Mouse (Mus musculus) heart, adult 8-10 months (tissue): ENCODE data around the gene Prr7. TPM values are rescaled to one million over a fixed set of nuclear protein-coding genes. Genes with fewer than 3 reads are reported as not detected.

ENCODE experiments used
- DNase-seq: peaks from one replicate; pipeline ENCODE4 v3.0.0; 2022; ENCODE audit warnings: low spot score
- total RNA-seq, 4 experiments: library from RNA; stranded (reverse); gene quantifications; 2 replicates each; pipeline ENCODE4 v1.2.4; 2022

Gene Prr7
- total RNA-seq, 4 experiments from 2014 or later = 0.44 to 1.2 (median 0.65) TPM

- no peak for DNase-seq
Observed at GRCm38 (mm10) chr13:55476256-55476655, 12.2 kb downstream of the Prr7 start.

DNA sequence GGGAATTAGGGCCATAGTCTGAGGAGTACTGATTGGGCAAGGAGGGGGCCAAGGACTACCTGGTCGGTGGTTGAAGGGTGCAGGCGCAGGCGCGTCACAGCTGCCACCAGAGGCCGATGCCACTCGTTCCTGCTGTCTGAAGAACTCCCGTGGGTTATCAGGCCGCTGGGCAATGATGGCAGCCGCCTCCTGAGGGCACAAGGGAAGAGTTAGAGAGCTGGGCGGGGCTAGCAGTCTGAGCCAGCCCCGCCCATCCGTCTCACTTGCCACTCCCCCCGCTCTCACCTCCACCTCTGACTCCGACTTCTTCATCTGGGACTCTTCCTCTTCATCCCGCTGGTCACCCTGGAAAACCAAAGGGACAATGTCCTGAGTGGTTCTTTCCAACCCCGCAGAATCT lies 13.4 kb downstream of the Prr7 start:
- DNase-seq = no peak

GRCm38 (mm10) chr13:55478036-55478435 lies 14.0 kb downstream of the Prr7 start:
- no peak for DNase-seq

DNA sequence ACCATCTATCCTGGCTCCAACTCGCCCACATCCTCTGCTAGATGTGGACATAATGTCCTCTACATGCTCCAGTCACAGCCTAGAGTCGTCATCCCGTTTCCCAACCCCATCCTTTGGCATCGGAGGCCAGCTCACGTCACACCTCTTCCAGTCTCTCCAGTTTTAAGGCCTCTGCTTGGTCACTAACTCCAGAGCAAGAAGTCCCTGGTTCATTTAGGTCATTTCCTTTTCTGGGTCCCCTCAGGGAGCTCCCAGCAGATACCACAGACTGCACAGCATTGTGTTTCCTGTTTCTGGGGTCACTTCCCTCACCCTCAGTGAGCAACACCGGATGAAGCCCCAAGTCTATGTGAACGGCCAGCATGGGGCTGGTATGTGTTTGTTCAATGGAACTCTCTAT lies 14.9 kb downstream of the Prr7 start:
- no peak for DNase-seq

- no peak for DNase-seq
Observed at GRCm38 (mm10) chr13:55479929-55480328, 15.9 kb downstream of the Prr7 start.

DNA sequence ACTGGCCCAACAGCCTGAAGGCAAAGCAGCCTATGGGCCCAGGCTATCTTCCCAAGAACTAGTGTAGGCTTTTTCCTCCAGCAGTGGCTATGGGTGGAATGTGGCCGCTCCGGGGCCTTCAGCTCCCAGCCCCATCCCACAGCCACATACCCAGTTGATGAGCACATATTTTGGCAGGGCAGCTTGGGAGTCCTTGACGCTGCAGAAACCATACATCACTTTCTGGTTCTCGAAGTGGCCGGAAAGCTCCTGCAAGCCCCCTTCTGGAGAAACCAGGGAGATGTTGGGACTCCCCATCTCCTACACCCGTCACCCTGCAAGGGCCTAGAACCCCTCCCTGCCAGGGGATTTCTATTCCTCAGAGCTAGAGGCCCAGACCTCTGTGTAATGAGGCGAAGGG lies 18.5 kb downstream of the Prr7 start:
- DNase-seq = no peak

GRCm38 (mm10) chr13:55483071-55483470 lies 19.0 kb downstream of the Prr7 start:
- DNase-seq = no peak

GRCm38 (mm10) chr13:55483593-55483992 lies 19.5 kb downstream of the Prr7 start:
- no peak for DNase-seq

GRCm38 (mm10) chr13:55484520-55485088 lies 20.5 kb downstream of the Prr7 start:
- no peak for DNase-seq

GRCm38 (mm10) chr13:55486029-55486794 lies 22.1 kb downstream of the Prr7 start:
- no peak for DNase-seq

- no peak for DNase-seq
Observed at GRCm38 (mm10) chr13:55486916-55487577, 23.0 kb downstream of the Prr7 start.

DNA sequence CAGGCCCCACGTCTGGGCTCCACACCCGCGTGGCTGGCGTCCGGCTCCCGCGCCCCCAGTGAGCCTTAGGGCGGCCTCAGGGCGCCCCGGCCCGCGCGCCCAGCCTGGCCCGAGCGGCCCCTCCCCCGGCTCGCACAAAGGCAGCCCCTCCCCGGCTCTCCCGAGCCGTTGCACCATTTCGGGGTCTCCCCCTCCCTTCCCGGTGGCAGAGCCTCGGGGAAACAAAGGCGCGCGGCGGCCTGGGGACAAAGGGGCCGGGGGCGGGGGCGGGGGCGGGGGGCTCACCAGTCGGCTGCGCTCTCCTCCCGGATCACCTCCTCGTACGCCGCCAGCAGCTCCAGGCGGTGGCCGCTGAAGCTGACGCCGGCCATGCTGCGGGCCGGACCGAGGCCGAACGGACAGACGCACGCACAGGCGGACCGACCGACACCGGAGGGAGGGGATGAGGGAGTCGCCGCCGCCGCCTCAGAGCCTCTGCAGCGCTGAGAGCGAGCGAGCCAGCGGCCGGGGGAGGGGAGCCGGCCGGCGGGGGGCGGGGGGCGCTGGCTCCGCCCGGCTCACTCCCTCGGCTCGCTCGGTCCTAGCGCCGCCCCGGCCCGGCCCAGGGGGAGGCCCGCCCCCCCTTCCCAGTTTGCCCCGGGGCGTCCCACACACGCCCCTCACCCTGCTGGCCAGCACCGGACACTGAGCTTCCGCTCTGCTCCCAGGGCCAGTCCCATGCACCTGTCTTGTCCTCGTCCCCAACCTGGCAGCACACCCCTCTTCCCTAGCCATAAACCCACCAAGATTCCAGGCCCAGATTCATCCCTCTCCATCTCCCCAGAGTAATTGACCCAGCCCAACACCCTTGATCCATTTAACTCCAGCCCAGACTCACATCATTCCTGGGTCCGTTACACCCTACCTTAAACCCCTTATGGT lies 23.8 kb downstream of the Prr7 start, which contains the start of gene Dbn1:
Gene Dbn1, minus strand, starts transcription at position 534 of the 921 bp plus-strand sequence.
- DNase-seq = no peak

DNA sequence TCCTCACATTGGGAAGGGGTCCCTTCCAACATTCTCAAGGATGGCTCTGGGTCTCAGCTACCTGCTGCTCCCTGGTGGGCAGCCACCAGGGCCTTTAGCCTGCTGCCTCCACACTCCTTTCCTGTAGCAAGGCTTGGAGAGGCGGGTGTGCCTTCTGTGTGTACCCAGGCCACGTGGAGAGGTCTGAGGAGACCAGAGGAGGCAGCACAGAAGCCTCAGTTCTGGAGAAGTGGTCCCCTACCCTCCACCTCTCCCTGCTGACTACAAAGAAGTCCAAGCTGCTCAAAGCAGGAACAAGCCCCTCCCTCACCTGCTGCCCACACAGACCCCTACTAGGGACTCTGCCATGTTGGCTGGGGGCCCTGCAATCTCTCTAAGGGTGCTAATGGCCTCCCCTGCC lies 30.2 kb downstream of the Prr7 start:
- no peak for DNase-seq

- DNase-seq = no peak
Observed at GRCm38 (mm10) chr13:55494883-55495621, 31.0 kb downstream of the Prr7 start.

GRCm38 (mm10) chr13:55495702-55496101 lies 31.6 kb downstream of the Prr7 start:
- DNase-seq = no peak

DNA sequence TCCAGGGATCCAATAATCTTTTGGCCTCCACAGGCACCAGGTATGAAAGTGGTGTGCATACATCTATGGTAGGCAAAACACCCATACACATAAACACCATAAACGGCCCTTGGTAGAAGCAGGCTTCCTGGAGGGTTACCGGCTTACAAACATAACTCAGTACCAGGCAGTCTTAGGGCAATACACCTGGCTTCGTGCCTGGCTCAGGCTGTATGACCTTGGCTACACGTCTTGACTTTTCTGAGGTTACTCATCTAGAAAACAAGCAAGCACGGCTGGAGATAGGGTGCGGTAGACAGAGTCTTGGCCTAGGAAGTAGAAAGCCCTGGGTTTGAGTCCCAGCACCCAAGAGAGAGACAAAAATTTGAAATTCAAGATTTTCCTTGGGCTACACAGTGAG lies 32.6 kb downstream of the Prr7 start:
- no peak for DNase-seq

- DNase-seq = no peak
Observed at GRCm38 (mm10) chr13:55498906-55499305, 34.8 kb downstream of the Prr7 start.

- DNase-seq = no peak
Observed at GRCm38 (mm10) chr13:55500575-55500974, 36.5 kb downstream of the Prr7 start.

DNA sequence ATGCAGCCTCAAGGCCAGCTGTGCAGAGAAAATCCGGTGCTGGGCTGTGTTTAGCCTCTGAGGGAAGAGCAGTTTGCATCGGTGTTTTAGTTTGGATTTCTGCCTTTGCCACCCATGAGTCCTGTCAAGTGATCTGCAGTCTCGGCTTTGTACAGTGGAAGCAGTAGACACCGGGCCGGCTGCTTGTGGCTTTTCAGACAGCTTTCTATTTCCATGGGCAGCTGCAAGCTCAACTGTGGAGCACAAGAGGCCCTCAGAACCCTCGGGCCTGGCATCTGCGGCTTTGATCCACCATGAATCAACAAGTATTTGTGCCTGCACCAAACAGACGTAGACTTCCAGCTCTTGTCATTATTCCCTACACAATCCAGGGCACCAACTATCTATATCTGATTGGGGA lies 38.3 kb downstream of the Prr7 start:
- no peak for DNase-seq

GRCm38 (mm10) chr13:55504390-55504789 lies 40.3 kb downstream of the Prr7 start:
- no peak for DNase-seq

GRCm38 (mm10) chr13:55505810-55506209 lies 41.7 kb downstream of the Prr7 start:
- no peak for DNase-seq
